Mouse (Mus musculus) embryonic fibroblast, embryonic 13.5 days (primary cell): Measurements from ENCODE around the gene Mill2.

Source experiments
- CTCF ChIP-seq: IDR thresholded peaks from 2 replicates; pipeline ENCODE4 v1.5.1; 2011; ENCODE audit warnings: mild to moderate bottlenecking, control low read depth, low read length, moderate library complexity, borderline replicate concordance; ENCODE audit not compliant: insufficient read depth
- POLR2A ChIP-seq: IDR thresholded peaks from 2 replicates; pipeline ENCODE4 v1.6.1; 2011; ENCODE audit warnings: low read depth, mild to moderate bottlenecking, control low read depth, low read length, moderate library complexity

GRCm38 (mm10) chr7:18875372-18875771, 35.6 kb downstream of the Mill2 start:
- TF ChIP-seq CTCF (no peak), POLR2A (no peak)
